Mouse (Mus musculus) thymus, postnatal 14 days (tissue): ENCODE measurements around the gene Ccdc50.

Experiments used
- DNase-seq: peaks from one replicate; pipeline ENCODE4 v3.0.0; 2021

The Ccdc50 gene

DNA sequence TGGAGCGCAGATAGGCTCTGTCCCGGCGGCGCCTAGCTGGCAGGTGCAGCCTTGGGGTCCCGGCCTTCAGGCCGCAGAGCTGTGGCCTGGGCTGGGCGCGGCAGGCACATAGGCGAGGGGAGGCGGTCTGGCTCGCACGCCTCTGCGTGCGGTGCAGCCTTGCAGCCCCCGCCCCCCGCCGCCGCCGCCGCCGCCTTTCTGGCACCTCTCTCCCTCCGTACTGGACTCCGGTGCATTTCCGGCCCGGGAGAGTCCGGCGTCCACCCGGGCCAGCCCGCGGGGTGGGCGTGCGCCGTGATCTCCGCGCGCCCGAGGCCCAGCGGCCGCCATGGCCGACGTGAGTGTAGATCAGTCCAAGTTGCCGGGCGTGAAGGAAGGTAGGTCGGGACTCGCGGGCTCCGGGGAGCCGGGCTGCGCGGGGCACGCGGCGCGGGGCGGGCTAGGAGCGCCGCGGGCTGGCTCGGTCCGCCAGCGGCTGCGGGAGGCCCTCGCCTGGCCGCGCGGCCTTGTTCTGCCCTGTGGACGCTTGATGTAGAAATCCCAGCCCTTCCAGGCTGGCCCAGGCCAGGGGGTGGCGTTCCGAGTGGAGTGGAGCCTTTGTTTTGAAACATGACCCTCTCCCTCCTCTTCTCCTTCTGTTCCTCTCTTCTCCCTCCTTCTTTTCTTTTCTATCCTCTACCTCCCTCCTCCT, at the start of gene Ccdc50:
TSS of gene Ccdc50 (plus strand) at position 109 of the 691 bp plus-strand sequence.
- DNase-seq, result peak; percentile 65

DNA sequence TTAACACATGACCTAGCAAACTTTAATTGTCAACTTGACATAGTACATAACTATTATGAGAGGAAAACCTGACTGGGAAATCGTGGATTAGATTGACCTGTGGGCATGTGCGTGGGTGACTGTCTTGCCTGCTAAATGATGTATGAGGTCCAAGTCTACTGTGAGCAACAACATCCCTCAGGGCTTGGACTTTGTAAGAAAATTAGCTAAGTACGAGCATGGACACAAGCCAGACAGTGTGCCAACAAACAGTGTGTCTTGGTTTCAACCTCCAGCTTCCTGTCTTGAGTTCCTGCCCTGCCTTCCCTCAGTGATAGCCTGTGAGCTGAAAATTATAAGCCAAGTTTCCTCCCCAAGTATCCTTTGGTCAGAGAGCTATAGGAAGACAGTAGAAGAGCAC, 41.1 kb upstream of the Ccdc50 start:
- DNase-seq, result no peak

DNA sequence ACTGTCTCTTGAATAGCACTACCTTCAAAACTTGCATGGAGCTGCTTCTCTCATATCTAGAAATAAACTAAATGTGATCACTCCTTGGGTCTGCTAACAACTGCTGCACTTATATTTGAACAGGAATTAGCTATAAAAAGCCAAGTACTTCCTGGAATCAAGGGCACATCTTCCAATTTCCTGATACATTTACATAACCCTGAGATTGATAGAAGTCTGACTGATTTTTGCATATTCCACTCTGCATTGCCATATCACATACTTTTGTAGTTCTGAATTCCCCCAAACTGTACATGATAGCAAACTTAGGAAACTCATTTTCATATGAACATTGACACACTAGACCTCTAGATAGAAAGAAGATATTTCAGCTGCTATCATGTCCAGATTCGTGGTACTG, 40.3 kb upstream of the Ccdc50 start:
- DNase-seq, result no peak

DNA sequence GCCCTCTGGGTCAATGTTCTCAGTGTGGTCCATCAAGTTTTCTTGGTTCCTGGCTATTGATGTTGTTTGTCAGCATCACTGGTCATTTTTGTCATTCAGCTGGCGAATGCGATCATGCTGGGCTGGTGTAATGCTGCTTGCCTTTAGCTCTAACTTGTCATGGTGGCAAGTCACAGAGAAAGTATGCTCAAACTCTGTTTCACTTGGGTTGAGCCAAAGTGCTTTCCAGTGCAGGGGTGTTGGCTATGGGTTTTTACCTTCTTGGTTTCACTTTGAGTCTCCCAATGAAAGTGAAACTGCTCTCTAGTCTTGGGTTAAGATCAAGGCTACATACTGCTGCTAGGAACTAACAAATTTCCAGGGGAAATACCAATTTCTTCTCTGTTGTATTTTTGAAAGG, 39.4 kb upstream of the Ccdc50 start:
- DNase-seq, result no peak

DNA sequence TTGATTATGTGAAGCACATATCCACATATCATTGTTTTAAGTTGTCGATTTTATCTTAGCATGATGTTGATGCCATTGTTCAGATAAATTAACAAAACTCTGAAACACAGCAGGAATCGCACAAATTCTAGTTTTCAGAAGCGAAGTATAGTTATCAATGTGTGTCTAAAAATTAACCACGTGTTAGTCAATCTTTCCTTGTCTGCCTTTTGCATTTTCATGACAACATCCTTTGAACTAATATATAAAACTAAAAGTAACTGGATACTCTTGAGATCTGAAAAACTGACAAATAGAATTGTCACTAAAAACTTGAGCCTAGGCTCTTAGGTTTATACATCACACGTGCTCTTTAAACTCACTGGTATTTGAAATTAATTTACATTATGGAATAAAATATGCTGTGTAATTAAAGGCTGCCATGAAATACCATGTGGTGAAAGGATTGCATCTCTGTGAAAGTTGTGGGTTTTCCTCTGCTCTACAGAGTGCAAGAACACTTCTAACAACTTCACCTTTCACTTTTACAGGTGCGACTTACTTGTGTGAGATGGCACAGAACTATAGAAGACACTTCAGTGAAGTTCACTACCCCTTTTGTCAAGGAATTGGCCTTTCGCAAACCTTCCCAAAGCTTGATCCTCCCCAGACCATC, 38.7 kb upstream of the Ccdc50 start:
- DNase-seq, result no peak

DNA sequence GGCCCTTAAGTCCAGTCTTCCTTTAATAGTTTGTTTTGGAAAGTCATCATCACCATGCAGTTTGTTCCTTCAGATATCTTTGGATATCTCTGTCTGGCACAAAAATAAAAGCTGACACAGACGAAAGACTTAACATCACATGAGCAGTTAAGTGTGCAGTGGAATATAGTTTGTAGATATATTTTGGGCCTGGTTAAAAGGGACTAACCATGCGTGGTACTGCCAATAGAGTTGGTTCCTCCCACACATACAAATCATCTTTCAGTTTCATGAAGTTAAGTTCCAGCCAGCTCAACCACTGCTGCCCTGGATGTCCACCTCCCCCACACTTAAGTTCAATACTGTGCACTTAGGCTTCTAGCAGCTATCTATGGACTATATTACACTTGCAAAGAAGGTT, 34.2 kb upstream of the Ccdc50 start:
- DNase-seq, result no peak

DNA sequence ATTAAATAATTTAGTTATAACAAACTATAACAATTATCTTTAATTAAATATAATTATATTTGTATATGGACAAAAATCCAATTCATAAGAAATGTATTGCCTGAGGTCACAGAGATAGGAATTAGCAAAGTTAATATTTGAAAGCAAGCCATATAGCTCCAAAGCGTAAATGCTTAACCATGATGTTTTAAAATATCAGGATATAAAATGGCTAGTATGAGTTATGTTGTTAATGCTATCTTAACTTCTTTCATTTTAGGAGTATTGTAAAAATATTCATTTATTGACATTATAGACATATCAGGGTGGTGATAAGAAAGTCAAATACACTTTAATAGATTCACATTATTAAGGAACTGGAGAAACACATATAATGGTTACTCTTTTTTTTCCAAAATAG, 28.6 kb upstream of the Ccdc50 start:
- no peak for DNase-seq

DNA sequence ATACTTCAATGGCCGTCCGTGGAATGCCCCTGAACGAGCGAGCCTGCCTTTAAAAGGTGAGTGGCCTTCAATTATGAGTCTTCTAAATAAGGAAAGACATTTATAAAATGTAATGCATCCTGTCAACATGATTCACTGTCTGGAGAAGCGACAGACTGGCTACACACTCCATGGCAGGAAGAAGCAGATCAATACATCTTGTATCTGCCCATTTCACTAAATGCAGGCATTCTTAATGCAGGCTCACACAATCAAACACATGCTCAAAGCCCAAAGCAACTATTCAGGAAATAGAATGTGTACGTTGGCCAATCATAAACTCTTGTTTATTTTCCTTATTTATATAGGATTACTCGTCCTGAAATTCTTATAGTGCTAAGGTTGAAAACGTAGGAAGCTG, 18.5 kb upstream of the Ccdc50 start, which contains the start of gene Uts2b:
TSS of gene Uts2b (minus strand) at position 49 of the 400 bp plus-strand sequence.
- no peak for DNase-seq

DNA sequence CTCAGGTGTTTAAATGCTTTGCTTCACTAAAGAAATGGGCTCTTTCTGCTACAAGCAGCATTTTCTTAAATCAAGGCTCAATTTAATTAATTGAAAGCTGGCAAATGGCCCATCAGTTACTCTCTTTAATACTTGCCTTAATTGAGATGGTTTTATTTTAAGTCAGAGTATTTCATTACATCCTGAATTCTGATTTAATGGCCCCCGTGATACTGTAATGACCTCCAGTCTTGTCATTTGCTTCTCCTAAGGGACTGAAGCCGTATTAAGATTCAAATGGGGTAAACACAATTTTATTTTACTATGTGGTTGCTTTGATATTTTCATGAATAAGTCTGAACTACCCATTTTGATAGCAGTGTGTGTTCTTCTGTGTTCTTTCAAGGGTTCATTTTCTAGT, 18.0 kb upstream of the Ccdc50 start:
- no peak for DNase-seq

DNA sequence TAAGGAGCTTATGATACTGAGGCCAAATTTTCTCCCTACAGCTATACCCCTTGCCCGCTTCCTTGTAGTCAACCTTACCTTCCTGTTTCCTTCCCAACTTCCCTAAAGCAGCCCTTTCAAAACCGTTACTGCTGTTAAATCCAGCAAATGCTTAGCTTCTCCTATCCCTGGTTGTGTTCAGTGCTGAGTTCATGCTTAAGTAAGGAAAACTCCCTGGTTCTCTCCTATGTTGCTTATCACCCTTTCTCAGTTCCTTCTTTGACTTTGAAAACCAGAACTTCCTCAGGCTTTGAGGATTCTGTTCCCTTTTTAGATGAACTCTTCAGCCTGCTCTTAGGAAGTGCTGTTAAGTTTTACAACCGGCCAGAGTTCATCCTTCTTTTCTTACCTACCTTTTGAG, 14.5 kb upstream of the Ccdc50 start:
- DNase-seq, result no peak

DNA sequence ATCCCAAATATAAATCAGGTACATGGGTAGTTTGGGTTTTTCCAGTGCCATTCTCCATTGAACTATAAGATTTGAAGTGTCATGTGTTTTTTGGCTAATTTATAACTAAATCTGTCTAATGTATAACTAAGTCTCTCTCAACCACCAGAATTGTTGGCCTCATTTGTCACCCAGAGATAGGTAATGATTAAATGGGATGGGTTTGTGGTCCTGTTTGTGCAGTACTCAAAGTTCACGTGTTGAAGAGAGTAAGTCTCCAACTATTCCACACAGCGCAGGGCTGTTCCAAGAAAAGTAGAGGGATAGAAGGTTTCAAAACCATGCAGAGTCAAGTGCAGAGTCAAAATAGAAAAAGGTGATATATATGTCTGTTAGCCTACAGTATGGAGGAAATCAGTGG, 13.4 kb upstream of the Ccdc50 start:
- no peak for DNase-seq

DNA sequence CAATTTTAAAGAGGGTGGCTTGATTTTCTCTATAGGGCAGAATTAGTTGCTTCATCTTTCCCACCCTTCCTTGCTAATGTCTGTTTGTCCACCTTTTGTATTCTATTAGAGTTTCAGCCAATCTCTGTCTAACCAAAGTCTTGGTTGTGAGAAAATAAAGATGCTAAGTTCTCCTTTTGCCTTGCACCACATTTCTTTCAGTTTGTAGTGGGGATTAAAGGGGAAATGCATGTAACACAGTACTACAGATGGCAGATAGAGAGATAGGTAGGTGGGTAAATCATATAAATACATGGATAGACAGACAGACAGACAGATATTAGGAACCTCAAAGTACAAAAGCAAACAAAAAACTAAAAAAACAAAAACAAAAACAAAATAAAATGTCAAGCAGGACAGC, 12.1 kb upstream of the Ccdc50 start:
- DNase-seq, result no peak

DNA sequence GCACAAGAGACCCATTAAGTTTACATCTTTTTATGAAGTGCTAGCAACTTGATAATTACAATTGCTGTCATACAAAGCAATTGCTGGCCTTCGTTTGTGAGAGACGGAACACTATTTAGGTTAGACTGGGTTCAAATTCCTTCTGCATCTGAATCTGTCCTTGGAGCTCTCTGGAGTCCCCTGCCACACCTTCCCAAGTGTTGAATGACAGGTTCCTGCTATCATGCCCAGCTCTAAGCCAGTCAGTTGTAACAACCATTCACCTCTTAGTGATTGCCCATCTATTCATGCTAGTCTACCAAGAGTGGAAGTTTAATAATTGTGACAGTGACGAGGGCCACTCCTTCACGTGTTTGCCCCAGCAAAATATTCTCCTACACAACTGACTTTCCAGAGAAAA, 6.5 kb upstream of the Ccdc50 start:
- no peak for DNase-seq

DNA sequence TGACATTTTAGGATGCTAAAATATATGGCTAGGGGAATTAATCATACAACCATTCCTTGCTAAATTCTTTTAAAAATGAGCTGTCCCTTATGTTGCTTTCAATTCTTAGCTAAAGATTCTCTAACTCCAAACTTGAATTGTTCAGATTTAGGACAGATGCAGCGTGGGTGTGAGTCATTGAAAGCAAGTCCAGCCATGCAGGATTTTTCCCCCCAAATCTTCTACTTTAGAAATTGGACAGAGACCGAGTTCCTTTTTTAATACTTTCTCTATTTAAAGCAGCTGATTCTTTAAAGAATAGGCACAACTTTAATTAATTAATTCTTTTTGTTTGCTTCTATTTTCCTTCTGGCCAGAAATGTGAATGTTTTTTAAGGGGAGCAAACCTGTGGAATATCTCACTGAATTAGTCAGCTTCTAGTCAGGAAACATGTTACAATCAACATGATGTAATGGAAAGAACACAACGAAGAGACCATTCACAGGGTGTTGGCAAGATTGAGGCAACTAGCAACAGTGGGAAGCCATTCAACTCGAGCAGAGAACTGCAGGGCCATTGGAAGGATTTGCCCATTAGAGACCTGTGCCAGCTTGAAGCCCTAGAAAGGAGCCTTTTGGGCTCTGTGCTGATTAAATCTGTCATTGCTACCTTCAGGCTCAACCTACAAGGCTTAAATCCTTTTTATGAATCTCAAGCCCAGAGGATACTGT, 3.6 kb upstream of the Ccdc50 start:
- DNase-seq, result no peak

DNA sequence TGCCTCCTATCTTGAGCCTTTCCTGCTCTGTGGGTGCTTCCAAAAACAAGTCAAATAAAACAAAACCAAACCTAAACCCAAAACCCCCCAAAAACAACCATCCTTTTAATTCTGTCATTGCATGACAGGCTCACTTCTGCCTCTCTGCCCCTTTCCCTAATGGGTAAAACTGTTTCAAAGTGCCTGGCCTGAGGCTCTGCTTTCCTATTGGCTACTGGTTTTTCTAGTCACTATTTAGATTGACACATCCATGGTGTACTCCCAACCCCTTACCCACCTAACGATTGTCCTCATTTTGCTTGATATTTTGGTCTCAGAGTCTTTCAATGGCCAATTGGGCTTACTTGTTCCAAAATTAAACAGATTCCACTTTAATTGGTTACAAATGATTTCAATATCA, 3.0 kb upstream of the Ccdc50 start:
- no peak for DNase-seq

DNA sequence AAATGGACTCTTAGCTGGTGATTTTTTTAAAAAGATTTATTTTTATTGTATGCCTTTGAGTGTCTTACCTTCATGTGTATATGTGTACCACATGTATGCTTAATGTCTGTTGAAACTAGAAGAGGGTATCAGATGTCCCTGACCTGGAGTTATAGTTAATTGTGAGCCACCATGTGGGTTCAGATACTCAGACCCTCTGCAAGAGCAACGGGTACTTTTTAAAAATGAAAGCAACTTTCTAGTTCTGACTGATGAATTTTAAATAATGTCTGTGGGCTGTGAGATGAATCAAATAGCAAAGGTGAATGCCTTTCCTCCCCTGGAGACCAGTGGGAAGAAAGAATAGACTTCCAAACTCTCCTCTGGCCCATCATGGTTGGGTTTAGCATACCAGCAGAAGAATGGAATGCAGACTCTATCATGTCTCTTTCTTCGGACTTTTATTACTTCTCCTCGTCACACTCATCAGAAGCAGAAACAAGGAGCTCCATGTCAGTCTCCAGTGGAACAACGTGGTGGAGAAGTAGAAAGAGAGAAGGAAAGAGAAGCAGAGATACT, 1.7 kb upstream of the Ccdc50 start:
- DNase-seq, result no peak

DNA sequence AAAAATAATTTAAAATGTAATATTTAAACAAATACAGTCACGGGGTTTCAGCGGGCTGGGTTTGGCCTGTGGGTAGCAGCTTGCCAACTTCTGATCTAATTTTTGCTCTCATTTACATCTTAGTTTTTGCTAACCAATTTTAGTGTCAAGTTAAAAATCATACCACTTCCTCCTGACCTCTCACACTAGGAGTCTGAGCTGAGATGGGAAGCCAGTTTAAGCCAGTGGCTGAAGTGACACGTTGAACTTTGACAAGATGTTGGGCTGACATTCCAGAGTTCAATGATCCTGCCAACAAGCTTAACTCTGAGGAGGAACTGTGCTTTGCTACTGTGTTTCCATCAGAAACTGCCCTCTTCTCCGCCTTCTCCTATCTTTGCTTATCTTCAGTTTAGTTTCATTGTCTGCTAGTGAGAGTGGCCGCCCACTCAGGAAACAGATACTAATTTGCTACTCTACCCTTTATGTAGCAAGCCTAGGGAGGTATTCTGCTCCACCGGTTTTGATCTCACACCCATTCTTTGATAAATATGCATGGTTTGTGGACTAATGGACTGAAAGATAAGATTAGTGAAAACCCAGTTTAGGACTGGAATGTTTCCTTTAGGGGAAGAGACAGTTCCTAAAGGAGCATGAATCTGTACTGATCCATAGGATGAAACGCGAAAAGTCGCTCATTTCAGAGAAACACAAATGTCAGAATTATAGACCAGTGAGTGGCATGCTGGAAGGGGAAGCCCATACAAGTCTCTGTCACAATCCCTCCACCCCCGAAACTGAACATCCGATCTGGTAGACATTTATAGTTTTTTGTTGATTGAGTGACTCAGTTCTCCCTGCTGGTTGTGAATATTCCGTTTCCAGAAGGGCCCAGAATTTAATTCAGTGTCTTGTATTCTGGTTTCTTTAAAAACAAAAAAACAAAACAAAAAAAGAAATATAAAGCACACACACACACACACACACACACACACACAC, 746 bp upstream of the Ccdc50 start:
- no peak for DNase-seq

DNA sequence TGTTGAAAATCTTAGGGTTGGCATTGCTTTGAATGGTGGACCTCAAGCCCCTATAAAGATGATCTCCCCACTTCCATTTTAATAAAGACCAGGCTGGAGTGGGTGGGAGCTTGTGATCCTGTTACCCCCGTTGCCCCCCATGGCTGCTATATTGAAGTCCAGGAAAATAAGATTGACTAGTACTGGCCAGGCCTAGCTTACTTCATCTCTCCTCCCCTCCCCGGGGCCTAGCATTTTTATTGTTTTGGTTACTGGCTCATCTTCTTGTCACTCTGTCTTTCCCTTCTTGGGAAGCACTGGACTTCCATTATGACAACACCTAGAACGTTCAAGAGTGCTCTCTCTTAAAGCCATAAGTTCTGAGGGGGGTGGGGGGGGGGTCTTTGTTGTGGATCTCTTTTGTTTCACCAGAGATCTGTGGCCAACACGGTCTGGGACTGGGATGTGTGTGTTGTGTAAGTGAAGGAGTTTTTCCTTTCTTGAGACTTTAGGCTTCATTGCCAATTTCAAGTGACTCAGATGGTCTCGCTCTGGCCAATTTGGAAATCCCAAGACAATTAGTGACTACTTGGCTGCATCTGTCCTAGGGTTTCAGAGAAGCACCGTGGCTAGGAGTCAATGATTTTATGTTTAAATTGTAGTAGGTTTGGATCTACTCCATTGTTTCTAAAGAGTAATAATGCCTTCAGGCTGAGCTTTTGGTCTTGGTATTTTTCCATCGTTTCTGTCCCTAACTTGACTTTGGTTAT, 1.0 kb downstream of the Ccdc50 start:
- DNase-seq, result no peak

DNA sequence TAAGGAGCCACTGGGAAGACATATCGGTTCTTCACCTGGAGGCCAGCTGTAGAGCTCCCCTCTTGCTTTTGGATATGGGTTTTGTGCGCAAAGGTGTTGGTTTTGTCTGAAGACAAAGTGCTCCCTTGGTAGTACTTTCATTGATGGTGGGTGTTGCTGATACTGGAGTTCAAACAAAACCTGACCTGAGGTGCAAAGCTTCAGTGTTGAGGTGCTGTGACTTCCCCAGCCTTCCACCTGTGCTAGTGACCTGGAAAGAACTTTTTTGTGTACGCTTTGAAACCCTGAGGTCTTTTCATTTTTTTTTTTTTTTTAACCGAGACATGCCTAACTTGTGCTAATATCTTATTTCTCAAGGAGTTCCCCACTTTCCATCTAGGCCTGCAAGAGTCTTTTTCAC, 1.6 kb downstream of the Ccdc50 start:
- DNase-seq, result no peak

DNA sequence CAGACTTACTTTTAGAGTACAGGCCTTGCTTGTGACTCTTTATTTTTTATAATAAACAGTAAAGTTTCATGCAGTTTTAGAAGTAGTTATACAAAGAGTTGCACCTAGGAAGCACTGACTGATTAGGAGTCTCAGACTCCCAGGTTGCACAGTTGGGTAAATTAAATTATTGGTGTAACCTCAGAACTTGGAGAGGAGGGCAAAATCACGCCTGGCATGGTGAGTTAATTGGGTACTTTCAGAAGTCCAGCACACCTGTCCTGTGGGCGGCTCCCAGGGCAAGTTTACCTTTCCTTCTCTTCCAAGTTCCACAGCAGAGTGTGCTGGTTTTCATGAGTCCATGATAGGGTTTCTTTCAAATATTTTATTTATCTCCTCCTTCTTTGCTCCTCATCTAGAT, 3.2 kb downstream of the Ccdc50 start:
- DNase-seq, result no peak

DNA sequence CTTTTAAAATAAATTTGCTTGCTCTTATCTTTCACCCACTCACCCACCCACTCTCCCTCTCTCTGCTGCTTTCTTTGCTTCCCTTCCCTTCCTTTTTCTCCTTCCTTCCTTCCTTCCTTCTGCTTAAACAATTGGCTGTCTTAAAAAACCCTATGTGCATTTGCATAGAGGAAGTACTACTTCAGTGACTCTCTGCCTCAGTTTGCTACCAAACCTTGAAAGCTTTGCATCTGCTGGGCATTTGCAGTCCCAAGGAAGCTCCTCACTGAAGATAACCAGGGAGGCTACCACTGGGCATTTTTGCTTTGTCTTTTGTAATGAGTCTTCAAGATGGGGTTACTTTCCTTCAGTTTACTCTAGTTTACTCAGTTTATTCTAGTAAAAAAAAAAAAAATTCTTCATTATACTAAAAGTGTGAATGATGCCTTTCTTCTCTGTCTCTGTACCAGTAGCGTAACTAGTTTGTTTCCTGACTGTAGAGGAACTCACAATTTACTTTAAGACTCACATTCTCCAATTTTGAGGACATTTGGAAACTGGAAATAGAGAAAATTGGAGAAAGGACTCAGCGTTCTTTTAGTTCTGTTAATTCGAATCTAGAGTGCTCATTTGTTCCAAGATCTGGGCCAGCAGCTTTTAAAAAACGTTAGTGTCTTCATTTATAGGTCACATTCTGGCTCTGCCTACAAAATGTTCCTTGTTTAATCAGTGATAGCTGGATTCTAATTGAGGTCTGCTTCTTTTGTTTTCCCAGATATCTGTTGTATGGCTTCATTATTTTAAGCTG, 6.8 kb downstream of the Ccdc50 start:
- no peak for DNase-seq
